In the genomic region with DNA sequence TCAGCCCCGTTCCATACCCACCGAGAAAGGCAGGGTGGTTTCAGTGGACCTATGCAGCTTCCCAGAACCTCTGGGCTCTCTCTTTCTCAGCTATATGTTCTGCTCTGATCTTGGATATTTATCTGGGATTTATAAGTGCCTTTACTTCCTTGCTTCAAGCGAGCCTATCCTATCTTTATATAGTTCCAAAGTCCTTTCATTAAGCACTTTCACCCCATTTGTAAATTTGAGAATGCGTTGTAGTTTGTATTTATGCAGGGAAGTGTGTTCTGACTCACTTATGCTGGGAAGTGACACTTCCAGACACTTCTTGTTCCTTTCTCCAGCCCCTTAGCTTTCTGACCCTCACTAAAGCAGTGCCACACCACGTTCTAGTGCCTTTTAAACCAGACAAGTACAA, we compare ENCODE assay signal across 33 mouse cellular contexts. TPM values are rescaled to one million over a fixed set of nuclear protein-coding genes. Genes with fewer than 3 reads are reported as not detected.
DNase-seq lines count a peak whose midpoint lies in the region; ATAC-seq and TF ChIP-seq lines count a peak whose summit lies in the region.
"Had no signal": no experiment of that assay in that cellular context is flagged by ENCODE, and none has a peak within 500 bp of the region (broad histone marks: within the 10 kb centered on the region; RNA-seq: fewer than 3 reads in every experiment).

A gene (minus strand): TSS at position 101 of the 400 bp plus-strand sequence.

- DNase-seq in CH12.LX (ENCODE audit: extremely low read depth), result no peak
- no peak for DNase-seq in spleen, postnatal 14 days (ENCODE audit: low spot score in 2 of 2)
- DNase-seq in layer of hippocampus, postnatal 14 days (ENCODE audit: low spot score in 2 of 2), result no peak
- DNase-seq: adrenal gland, adult 2 months; adrenal gland, postnatal 14 days; B cell, adult 2 months; cerebellum, adult 11 months; cerebellum, adult 2 months; cerebellum, adult 9-11 months; cerebellum, postnatal 25 days; forebrain, postnatal 0 days; gastrocnemius, adult 2 months; gastrocnemius, postnatal 14 days; heart, adult 18-20 months; heart, postnatal 14 days; heart, postnatal 4 days had no signal

- no peaks in the 10 kb centered on the region for H3K9me3 ChIP-seq in CH12.LX (replicated peaks; ENCODE audit: low read length)
- H3K9me3 ChIP-seq in intestine, embryonic 16.5 days (ENCODE audit: control insufficient read depth, low read length), result no peaks in the 10 kb centered on the region
- H3K9me3 ChIP-seq: embryonic facial prominence, embryonic 12.5 days; embryonic facial prominence, embryonic 15.5 days; heart, embryonic 12.5 days; heart, embryonic 15.5 days had no signal

- in situ Hi-C loops in CH12.LX (cut with MboI; ENCODE audit: low pct_ligation_motif_present, low pct_unique_long_range_greater_than_20kb, low sequenced_read_pairs), result no loop called here

- H3K4me3 ChIP-seq in CH12.LX (replicated peaks in 1 of 3; ENCODE audit: low read depth in 2 of 3, low read length in 2 of 3, poor library complexity in 1 of 3), result no peak within 1 kb of the TSS
- H3K4me3 ChIP-seq in intestine, embryonic 16.5 days (ENCODE audit: low read length), result no peak within 1 kb of the TSS
- H3K4me3 ChIP-seq in macrophage (ENCODE audit: inconsistent target), result no peak within 1 kb of the TSS
- H3K4me3 ChIP-seq: embryonic facial prominence, embryonic 12.5 days; embryonic facial prominence, embryonic 15.5 days; gastrocnemius, adult 2 months; heart, embryonic 12.5 days; heart, embryonic 15.5 days had no signal

- ATAC-seq in intestine, embryonic 16.5 days, result peak; percentile 16; the same call in 1 of the 2 replicates
- no peak for ATAC-seq in megakaryocyte, adult 5-6 weeks (ENCODE audit: poor library complexity, severe bottlenecking)
- ATAC-seq: forebrain, embryonic 14.5 days; forebrain, postnatal 0 days; hindbrain, postnatal 0 days had no signal

- H3K27me3 ChIP-seq in CH12.LX (replicated peaks), result no peaks in the 10 kb centered on the region
- no peaks in the 10 kb centered on the region for H3K27me3 ChIP-seq in intestine, embryonic 16.5 days (replicated peaks; ENCODE audit: control insufficient read depth, insufficient read depth, low read length)
- H3K27me3 ChIP-seq: embryonic facial prominence, embryonic 12.5 days; embryonic facial prominence, embryonic 15.5 days; heart, embryonic 12.5 days; heart, embryonic 15.5 days had no signal

- H3K9ac ChIP-seq in CH12.LX (ENCODE audit: insufficient read depth, low read depth), result no peak within 1 kb of the TSS
- H3K9ac ChIP-seq in intestine, embryonic 16.5 days (ENCODE audit: low read depth, low read length), result no peak within 1 kb of the TSS
- H3K9ac ChIP-seq: embryonic facial prominence, embryonic 12.5 days; embryonic facial prominence, embryonic 15.5 days; forebrain, postnatal 0 days; heart, embryonic 12.5 days; heart, embryonic 15.5 days; hindbrain, embryonic 14.5 days had no signal

- TF ChIP-seq EP300 in CH12.LX (IDR thresholded peaks at IDR 0.05; ENCODE audit: low read length), result no peak

- no peak for TF ChIP-seq CTCF in CH12.LX (conservative IDR thresholded peaks at IDR 0.05 in 1 of 2, IDR thresholded peaks at IDR 0.05 in 1 of 2; ENCODE audit: low read depth in 2 of 2, low read length in 2 of 2)

- no peaks in the 10 kb centered on the region for H3K36me3 ChIP-seq in CH12.LX (replicated peaks in 1 of 2; ENCODE audit: control insufficient read depth in 1 of 2, insufficient read depth in 1 of 2, low read length in 1 of 2)
- no peaks in the 10 kb centered on the region for H3K36me3 ChIP-seq in intestine, embryonic 16.5 days (ENCODE audit: control insufficient read depth, insufficient read depth, low read length)
- H3K36me3 ChIP-seq in macrophage (ENCODE audit: inconsistent target), result no peaks in the 10 kb centered on the region
- H3K36me3 ChIP-seq: embryonic facial prominence, embryonic 12.5 days; embryonic facial prominence, embryonic 15.5 days; heart, embryonic 12.5 days; heart, embryonic 15.5 days had no signal

- 58% methylated on average over 5 of the region's 5 CpGs for WGBS in intestine, embryonic 16.5 days
- 80% methylated on average over 5 of the region's 5 CpGs for WGBS in macrophage (ENCODE audit: missing documents)

- dilution Hi-C loops in CH12.LX (cut with MboI; ENCODE audit: extremely low pct_ligation_motif_present, extremely low pct_unique_long_range_greater_than_20kb, low sequenced_read_pairs), result no loop called here

- no peak for TF ChIP-seq RAD21 in CH12.LX (IDR thresholded peaks at IDR 0.05; ENCODE audit: low read depth, low read length)

- peaks cover 0 to 18% of the 10 kb centered on the region in 2 experiments; a peak in 2 of 4 replicates for H3K4me1 ChIP-seq in CH12.LX (ENCODE audit: control insufficient read depth in 1 of 2, insufficient read depth in 2 of 2)
- H3K4me1 ChIP-seq in intestine, embryonic 16.5 days (ENCODE audit: control insufficient read depth, insufficient read depth, low read length), result no peaks in the 10 kb centered on the region
- H3K4me1 ChIP-seq: embryonic facial prominence, embryonic 12.5 days; embryonic facial prominence, embryonic 15.5 days; heart, embryonic 12.5 days; heart, embryonic 15.5 days had no signal

- H3K27ac ChIP-seq in CH12.LX (ENCODE audit: insufficient read depth, low read depth) (no peak within 1 kb of the TSS), macrophage (peak within 1 kb of the TSS; percentile 59)
- peak within 1 kb of the TSS; percentile 64 for H3K27ac ChIP-seq in intestine, embryonic 16.5 days (ENCODE audit: low read length)
- H3K27ac ChIP-seq: embryonic facial prominence, embryonic 12.5 days; embryonic facial prominence, embryonic 15.5 days; gastrocnemius, adult 2 months; heart, embryonic 15.5 days; hindbrain, embryonic 14.5 days; hindbrain, postnatal 0 days had no signal

- H3K79me2 ChIP-seq in CH12.LX (replicated peaks; ENCODE audit: control insufficient read depth, extremely low read depth, insufficient read depth, poor library complexity, severe bottlenecking) (no peaks in the 10 kb centered on the region), macrophage (ENCODE audit: inconsistent target) (no peaks in the 10 kb centered on the region)

- no peak for TF ChIP-seq POLR2A in CH12.LX (IDR thresholded peaks at IDR 0.05; ENCODE audit: low read depth, low read length)

- peak within 1 kb of the TSS; percentile 75 for H3K4me2 ChIP-seq in CH12.LX (ENCODE audit: insufficient read depth, low read depth, poor library complexity, severe bottlenecking)
- no peak within 1 kb of the TSS for H3K4me2 ChIP-seq in intestine, embryonic 16.5 days (ENCODE audit: low read depth, low read length)
- H3K4me2 ChIP-seq: embryonic facial prominence, embryonic 12.5 days; embryonic facial prominence, embryonic 15.5 days; heart, embryonic 12.5 days; heart, embryonic 15.5 days; hindbrain, embryonic 14.5 days had no signal

TF ChIP-seq in CH12.LX, 34 proteins besides CTCF, POLR2A, EP300 and RAD21:
- TF ChIP-seq CHD2 (IDR thresholded peaks at IDR 0.05; ENCODE audit: low read length) (no peak), PAX5 (IDR thresholded peaks at IDR 0.05; ENCODE audit: low read length) (no peak), POLR2AphosphoS2 (IDR thresholded peaks at IDR 0.05; ENCODE audit: low read depth, low read length) (no peak), MAZ (IDR thresholded peaks at IDR 0.05; ENCODE audit: low read depth, low read length) (no peak), UBTF (IDR thresholded peaks at IDR 0.05; ENCODE audit: low read depth, low read length) (no peak), SMC3 (IDR thresholded peaks at IDR 0.05; ENCODE audit: low read depth, low read length) (no peak), MYC (IDR thresholded peaks at IDR 0.05; ENCODE audit: low read depth, low read length) (no peak), MAX (IDR thresholded peaks at IDR 0.05; ENCODE audit: low read length) (no peak), MEF2A (IDR thresholded peaks at IDR 0.05; ENCODE audit: borderline replicate concordance, low read depth, low read length) (no peak), ZMIZ1 (IDR thresholded peaks at IDR 0.05; ENCODE audit: low read depth, low read length) (no peak), IRF4 (IDR thresholded peaks at IDR 0.05; ENCODE audit: low read depth, low read length) (no peak), TBP (conservative IDR thresholded peaks at IDR 0.05; ENCODE audit: low read depth, low read length) (no peak), ZC3H11A (IDR thresholded peaks at IDR 0.05; ENCODE audit: low read depth, low read length) (no peak), BHLHE40 (IDR thresholded peaks at IDR 0.05; ENCODE audit: low read depth, low read length) (no peak)
TF ChIP-seq in CH12.LX: peak in this region for 0.

RNA-seq across cellular contexts. Expression of the gene that starts here (rescaled TPM):
- total RNA-seq in CH12.LX (2012; rRNA removed) (not detected in 2 replicates), CH12.LX (2014; rRNA removed) (not detected in 2 replicates)
- polyA plus RNA-seq in CH12.LX (2012; ENCODE audit: insufficient read length, low read depth) (not detected in 2 replicates), macrophage (2018) (not detected in 3 replicates)
- 0.37 and 0.38 TPM in 2 replicates for polyA plus RNA-seq in intestine, embryonic 16.5 days (2015; fragmentation: Nextera tagmentation; extraction: Ambion mirVana)
- not detected for total RNA-seq in macrophage (2018; cell fraction: chromatin; rRNA removed)
- not detected for total RNA-seq in macrophage (2018; cell fraction: cytosol; rRNA removed)
- not detected for total RNA-seq in macrophage (2018; cell fraction: nucleus; rRNA removed)
- total RNA-seq in megakaryocyte, adult 5-6 weeks (2015), result not detected in 2 replicates
- not detected in 2 replicates for total RNA-seq in megakaryocyte, adult 5-6 weeks (2017)
- not detected for total RNA-seq in layer of hippocampus, postnatal 14 days (2021)
- total RNA-seq: adrenal gland, adult 2 months; adrenal gland, postnatal 14 days; adrenal gland, postnatal 4 days; common myeloid progenitor, adult 5-6 weeks; forebrain, postnatal 0 days; gastrocnemius, adult 2 months; gastrocnemius, postnatal 14 days; gastrocnemius, postnatal 4 days; heart, adult 18-20 months; heart, postnatal 14 days; heart, postnatal 4 days; hindbrain, postnatal 0 days; MEL had no signal
- polyA plus RNA-seq: adrenal gland, adult 2 months; cerebellum, adult 2 months; embryonic facial prominence, embryonic 12.5 days; embryonic facial prominence, embryonic 15.5 days; forebrain, embryonic 11.5 days; forebrain, embryonic 14.5 days; forebrain, postnatal 0 days; frontal cortex, adult 2 months; heart, embryonic 12.5 days; heart, embryonic 15.5 days; hindbrain, embryonic 11.5 days; hindbrain, embryonic 14.5 days; hindbrain, postnatal 0 days had no signal

Comparison
In these comparisons a context has a peak if more than half of its experiments do, and no peak if none do; other contexts are left out.
1. Peak in ATAC-seq and H3K27ac ChIP-seq in intestine, embryonic 16.5 days; RNA of the gene not detected or under 1 TPM.